Mouse (Mus musculus): Measurements from ENCODE around the gene Chst8. TPM values are rescaled to one million over a fixed set of nuclear protein-coding genes. Genes with fewer than 3 reads are reported as not detected.

Gene Chst8
- total RNA-seq, 1 experiment: 2.7 TPM

GRCm38 (mm10) chr7:34819796-34820195 is 7.3 kb upstream of the Chst8 start:
- in situ Hi-C loops (cut with MboI; ENCODE audit: low sequenced_read_pairs in 2 of 2, unreplicated experiment in 2 of 2): no loop called here
- no peak for DNase-seq (ENCODE audit: low read depth, low spot score)
- Histone ChIP-seq H3K4me1 (ENCODE audit: control insufficient read depth in 2 of 2, insufficient read depth in 2 of 2, low read length in 2 of 2, poor library complexity in 1 of 2) (peaks cover 0 to 4% of the 10 kb centered on the region in 2 experiments; a peak in 2 of 4 replicates), H3K27ac (ENCODE audit: insufficient read depth, low read depth, low read length, poor library complexity, severe bottlenecking) (no peak overlapping the region), H3K9ac (ENCODE audit: insufficient read depth, low read depth, low read length, poor library complexity, severe bottlenecking) (no peak overlapping the region; the same call in 1 of the 2 replicates), H3K4me3 (ENCODE audit: insufficient read depth in 1 of 2, low read depth in 1 of 2, low read length in 2 of 2, poor library complexity in 1 of 2, severe bottlenecking in 1 of 2) (peak overlapping the region; percentile 13 to 26; a peak in 2 of 4 replicates), H3K36me3 (ENCODE audit: control insufficient read depth, insufficient read depth, low read length, poor library complexity, severe bottlenecking) (no peaks in the 10 kb centered on the region), H3K9me3 (ENCODE audit: control insufficient read depth, insufficient read depth, low read depth, low read length) (no peaks in the 10 kb centered on the region)
- TF ChIP-seq MAFK (IDR thresholded peaks at IDR 0.05; ENCODE audit: insufficient read depth, low read depth, low read length): no peak
- TF ChIP-seq ZC3H11A (IDR thresholded peaks at IDR 0.05; ENCODE audit: borderline replicate concordance, low read depth, low read length): no peak
- no peak for TF ChIP-seq ZNF384 (IDR thresholded peaks at IDR 0.05; ENCODE audit: low read depth, low read length)
- no peak for TF ChIP-seq CHD2 (IDR thresholded peaks at IDR 0.05; ENCODE audit: low read depth, low read length)
- TF ChIP-seq HCFC1 (IDR thresholded peaks at IDR 0.05; ENCODE audit: borderline replicate concordance, insufficient read depth, low read length): no peak

- Histone ChIP-seq H3K36me3 (ENCODE audit: control insufficient read depth, insufficient read depth, low read length, poor library complexity, severe bottlenecking) (no peaks in the 10 kb centered on the region), H3K4me1 (ENCODE audit: control insufficient read depth in 2 of 2, insufficient read depth in 2 of 2, low read length in 2 of 2, poor library complexity in 1 of 2) (peaks cover 0 to 4% of the 10 kb centered on the region in 2 experiments; a peak in 2 of 4 replicates), H3K9me3 (ENCODE audit: control insufficient read depth, insufficient read depth, low read depth, low read length) (no peaks in the 10 kb centered on the region), H3K9ac (ENCODE audit: insufficient read depth, low read depth, low read length, poor library complexity, severe bottlenecking) (no peak overlapping the region), H3K27ac (ENCODE audit: insufficient read depth, low read depth, low read length, poor library complexity, severe bottlenecking) (no peak overlapping the region), H3K4me3 (ENCODE audit: insufficient read depth in 1 of 2, low read depth in 1 of 2, low read length in 2 of 2, poor library complexity in 1 of 2, severe bottlenecking in 1 of 2) (no peak overlapping the region)
- TF ChIP-seq MAFK (IDR thresholded peaks at IDR 0.05; ENCODE audit: insufficient read depth, low read depth, low read length) (no peak), HCFC1 (IDR thresholded peaks at IDR 0.05; ENCODE audit: borderline replicate concordance, insufficient read depth, low read length) (no peak), ZNF384 (IDR thresholded peaks at IDR 0.05; ENCODE audit: low read depth, low read length) (no peak), ZC3H11A (IDR thresholded peaks at IDR 0.05; ENCODE audit: borderline replicate concordance, low read depth, low read length) (no peak), CHD2 (IDR thresholded peaks at IDR 0.05; ENCODE audit: low read depth, low read length) (no peak)
- in situ Hi-C loops (cut with MboI; ENCODE audit: low sequenced_read_pairs in 2 of 2, unreplicated experiment in 2 of 2): no loop called here
- no peak for DNase-seq (ENCODE audit: low read depth, low spot score)
Observed at GRCm38 (mm10) chr7:34818660-34819059, 6.1 kb upstream of the Chst8 start.

- in situ Hi-C loops (cut with MboI; ENCODE audit: low sequenced_read_pairs in 2 of 2, unreplicated experiment in 2 of 2): no loop called here
- no peak for DNase-seq (ENCODE audit: low read depth, low spot score)
- no peaks in the 10 kb centered on the region for H3K36me3 ChIP-seq (ENCODE audit: control insufficient read depth, insufficient read depth, low read length, poor library complexity, severe bottlenecking)
- no peak overlapping the region for H3K27ac ChIP-seq (ENCODE audit: insufficient read depth, low read depth, low read length, poor library complexity, severe bottlenecking)
- peaks cover 0 to 4% of the 10 kb centered on the region in 2 experiments; a peak in 2 of 4 replicates for H3K4me1 ChIP-seq (ENCODE audit: control insufficient read depth in 2 of 2, insufficient read depth in 2 of 2, low read length in 2 of 2, poor library complexity in 1 of 2)
- no peak overlapping the region for H3K4me3 ChIP-seq (ENCODE audit: insufficient read depth in 1 of 2, low read depth in 1 of 2, low read length in 2 of 2, poor library complexity in 1 of 2, severe bottlenecking in 1 of 2)
- TF ChIP-seq ZNF384 (IDR thresholded peaks at IDR 0.05; ENCODE audit: low read depth, low read length): no peak
- TF ChIP-seq ZC3H11A (IDR thresholded peaks at IDR 0.05; ENCODE audit: borderline replicate concordance, low read depth, low read length): no peak
- no peak overlapping the region for H3K9ac ChIP-seq (ENCODE audit: insufficient read depth, low read depth, low read length, poor library complexity, severe bottlenecking)
- H3K9me3 ChIP-seq (ENCODE audit: control insufficient read depth, insufficient read depth, low read depth, low read length): no peaks in the 10 kb centered on the region
Observed at GRCm38 (mm10) chr7:34816981-34817380, 4.5 kb upstream of the Chst8 start.

- no peak overlapping the region for H3K4me3 ChIP-seq (ENCODE audit: insufficient read depth in 1 of 2, low read depth in 1 of 2, low read length in 2 of 2, poor library complexity in 1 of 2, severe bottlenecking in 1 of 2)
- peaks cover 0 to 7% of the 10 kb centered on the region in 2 experiments; a peak in 3 of 4 replicates for H3K4me1 ChIP-seq (ENCODE audit: control insufficient read depth in 2 of 2, insufficient read depth in 2 of 2, low read length in 2 of 2, poor library complexity in 1 of 2)
- H3K9ac ChIP-seq (ENCODE audit: insufficient read depth, low read depth, low read length, poor library complexity, severe bottlenecking): no peak overlapping the region
- no peaks in the 10 kb centered on the region for H3K36me3 ChIP-seq (ENCODE audit: control insufficient read depth, insufficient read depth, low read length, poor library complexity, severe bottlenecking)
- no peaks in the 10 kb centered on the region for H3K9me3 ChIP-seq (ENCODE audit: control insufficient read depth, insufficient read depth, low read depth, low read length)
- no peak for DNase-seq (ENCODE audit: low read depth, low spot score)
- H3K27ac ChIP-seq (ENCODE audit: insufficient read depth, low read depth, low read length, poor library complexity, severe bottlenecking): no peak overlapping the region
- TF ChIP-seq MAFK (IDR thresholded peaks at IDR 0.05; ENCODE audit: insufficient read depth, low read depth, low read length) (no peak), CHD2 (IDR thresholded peaks at IDR 0.05; ENCODE audit: low read depth, low read length) (no peak), ZNF384 (IDR thresholded peaks at IDR 0.05; ENCODE audit: low read depth, low read length) (no peak)
- in situ Hi-C loops (cut with MboI; ENCODE audit: low sequenced_read_pairs in 2 of 2, unreplicated experiment in 2 of 2): no loop called here
Observed at GRCm38 (mm10) chr7:34814801-34815200, 2.3 kb upstream of the Chst8 start.
